Mouse (Mus musculus) embryonic facial prominence, embryonic 10.5 days (tissue): ENCODE results near the gene Tnfsf14. TPM values are rescaled to one million over a fixed set of nuclear protein-coding genes. Genes with fewer than 3 reads are reported as not detected.

Source experiments
- DNase-seq: peaks from one replicate; pipeline ENCODE4 v3.0.0-alpha.2; 2017; ENCODE audit warnings: low spot score
- H3K27ac ChIP-seq: fragments of 300-500 bp; sonication (generic); replicated peaks from 2 replicates; pipeline ENCODE4 v1.5.1; 2016; ENCODE audit warnings: mild to moderate bottlenecking
- H3K27me3 ChIP-seq: fragments of 300-500 bp; sonication (generic); replicated peaks from 2 replicates; pipeline ENCODE4 v1.6.1; 2016; ENCODE audit warnings: low read depth, mild to moderate bottlenecking; ENCODE audit not compliant: poor library complexity, severe bottlenecking
- H3K36me3 ChIP-seq: fragments of 300-500 bp; sonication (generic); replicated peaks from 2 replicates; pipeline ENCODE4 v1.6.1; 2016; ENCODE audit warnings: mild to moderate bottlenecking, moderate library complexity
- H3K4me1 ChIP-seq: fragments of 300-500 bp; sonication (generic); 2 replicates; pipeline ENCODE4 v1.6.1; 2016
- H3K4me3 ChIP-seq: fragments of 300-500 bp; sonication (generic); 2 replicates; pipeline ENCODE4 v1.5.1; 2016; ENCODE audit warnings: mild to moderate bottlenecking, moderate library complexity
- H3K9me3 ChIP-seq: fragments of 300-500 bp; sonication (generic); 2 replicates; pipeline ENCODE4 v1.6.1; 2016; ENCODE audit warnings: mild to moderate bottlenecking
- WGBS: fragments of 180-500 bp; shearing (Covaris S2); methylation state at CpG from one replicate; pipeline ENCODE4 v1.1.7; 2016; 5-methylcytosine and 5-hydroxymethylcytosine counted together
- polyA plus RNA-seq: library from polyadenylated mRNA; unstranded; fragments of >200 nt; fragmentation: Nextera tagmentation; extraction: Ambion mirVana; gene quantifications from 2 replicates; pipeline ENCODE4 v1.2.1, GENCODE M21; 2016

Tnfsf14 gene
- polyA plus RNA-seq, 1 experiment from 2014 or later: not detected

GRCm38 (mm10) chr17:57223313-57223712, 29.3 kb upstream of the Tnfsf14 start:
- 88% methylated on average over 9 of the region's 9 CpGs for WGBS
- Histone ChIP-seq H3K9me3 (no peaks in the 10 kb centered on the region), H3K4me3 (no peak overlapping the region), H3K36me3 (no peaks in the 10 kb centered on the region), H3K27ac (no peak overlapping the region), H3K27me3 (peaks cover 4% of the 10 kb centered on the region; the same call in 1 of the 2 replicates), H3K4me1 (no peaks in the 10 kb centered on the region)
- DNase-seq: no peak

DNA sequence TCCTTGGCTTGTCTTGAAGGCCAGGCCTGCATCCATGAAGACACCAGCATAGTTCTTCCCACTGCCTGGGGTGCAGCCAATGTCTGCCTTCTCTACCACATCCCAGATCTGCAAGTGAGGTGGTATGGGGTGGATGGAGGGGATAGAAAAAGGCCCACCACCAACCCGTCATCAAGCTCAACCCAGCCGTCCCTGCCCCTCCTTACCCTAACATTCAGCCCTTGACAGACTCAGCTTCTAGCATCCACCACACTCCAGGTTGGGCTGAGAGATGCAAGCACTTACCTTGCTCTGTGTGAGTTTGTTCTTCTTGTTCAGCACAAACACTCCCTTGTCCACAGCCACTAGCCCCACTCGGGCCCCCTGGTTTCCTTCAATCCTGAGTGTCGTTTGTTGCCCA, 27.9 kb upstream of the Tnfsf14 start:
- Histone ChIP-seq H3K36me3 (no peaks in the 10 kb centered on the region), H3K9me3 (no peaks in the 10 kb centered on the region), H3K27ac (no peak overlapping the region), H3K4me3 (no peak overlapping the region), H3K4me1 (no peaks in the 10 kb centered on the region), H3K27me3 (peaks cover 4% of the 10 kb centered on the region; the same call in 1 of the 2 replicates)
- WGBS: 75% methylated on average over 4 of the region's 4 CpGs
- DNase-seq: no peak

DNA sequence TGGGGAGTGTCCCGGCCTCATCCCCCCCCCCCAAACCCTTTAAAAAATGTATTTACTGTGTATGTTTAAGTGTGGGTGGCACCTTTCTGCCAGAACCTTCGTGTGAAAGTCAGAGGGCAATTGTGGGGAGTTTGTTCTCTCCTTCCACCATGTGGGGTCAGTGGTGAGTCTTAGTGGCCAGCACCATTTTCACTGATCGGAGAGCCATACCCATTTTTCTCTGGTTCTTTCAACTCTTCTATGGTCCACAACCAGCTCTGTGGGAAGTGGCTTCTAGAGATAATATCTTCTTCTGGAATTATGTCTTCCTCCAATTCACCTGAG, 25.9 kb upstream of the Tnfsf14 start:
- Histone ChIP-seq H3K9me3 (no peaks in the 10 kb centered on the region), H3K4me3 (no peak overlapping the region), H3K27ac (no peak overlapping the region), H3K36me3 (no peaks in the 10 kb centered on the region), H3K4me1 (no peaks in the 10 kb centered on the region), H3K27me3 (peaks cover 4% of the 10 kb centered on the region; the same call in 1 of the 2 replicates)
- WGBS: 24% methylated on average over 3 of the region's 3 CpGs
- DNase-seq: no peak

- peaks cover 4% of the 10 kb centered on the region; the same call in 1 of the 2 replicates for H3K27me3 ChIP-seq
- no peak overlapping the region for H3K27ac ChIP-seq
- WGBS: 21% methylated on average over 11 of the region's 11 CpGs
- no peaks in the 10 kb centered on the region for H3K4me1 ChIP-seq
- no peak overlapping the region for H3K4me3 ChIP-seq
- no peaks in the 10 kb centered on the region for H3K9me3 ChIP-seq
- peak; percentile 72 for DNase-seq
- no peaks in the 10 kb centered on the region for H3K36me3 ChIP-seq
These were observed 25.3 kb upstream of the Tnfsf14 start for GRCm38 (mm10) chr17:57219167-57219883.

- Histone ChIP-seq H3K4me1 (no peaks in the 10 kb centered on the region), H3K27ac (no peak overlapping the region), H3K27me3 (peaks cover 4% of the 10 kb centered on the region; the same call in 1 of the 2 replicates), H3K4me3 (no peak overlapping the region), H3K9me3 (no peaks in the 10 kb centered on the region), H3K36me3 (no peaks in the 10 kb centered on the region)
- WGBS: 77% methylated on average over 12 of the region's 12 CpGs
- DNase-seq: no peak
These were observed 24.4 kb upstream of the Tnfsf14 start for GRCm38 (mm10) chr17:57218335-57218900.

DNA sequence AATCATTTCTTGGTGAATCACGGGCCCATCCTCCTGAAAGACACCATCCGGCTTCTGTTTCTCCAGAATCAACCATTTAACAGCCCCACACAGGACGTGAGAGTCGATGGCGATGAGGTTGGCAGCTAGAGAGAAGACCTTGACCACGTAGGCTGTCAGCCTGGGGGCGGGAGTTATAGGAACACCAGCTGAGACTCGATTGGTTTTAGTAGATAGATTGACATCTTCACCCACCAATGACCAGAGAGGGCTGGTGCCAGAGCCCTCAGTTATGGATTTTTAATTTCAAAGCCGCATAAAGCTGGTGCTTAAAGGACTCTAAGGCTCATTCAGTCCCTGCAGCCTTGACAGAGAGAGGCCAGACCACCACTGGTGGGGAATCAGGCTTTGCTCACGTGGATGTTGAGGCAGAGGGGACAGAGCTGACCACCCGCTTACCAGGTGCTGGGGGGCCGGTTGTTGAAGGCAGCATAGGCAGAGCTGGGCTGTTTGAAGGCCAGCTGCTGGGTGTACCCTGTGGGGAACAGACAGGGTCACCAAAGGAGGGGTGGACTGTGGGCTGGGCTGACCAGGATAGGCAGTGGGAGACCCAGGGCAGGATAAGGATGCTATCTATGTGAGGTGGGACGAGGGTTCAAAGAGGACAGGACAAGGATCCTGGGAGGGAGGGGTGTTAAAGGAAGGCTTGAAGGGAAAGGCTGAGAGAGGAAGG, 20.9 kb upstream of the Tnfsf14 start:
- no peak overlapping the region for H3K4me3 ChIP-seq
- 47% methylated on average over 13 of the region's 13 CpGs for WGBS
- H3K36me3 ChIP-seq: no peaks in the 10 kb centered on the region
- H3K27ac ChIP-seq: no peak overlapping the region
- no peak for DNase-seq
- H3K4me1 ChIP-seq: no peaks in the 10 kb centered on the region
- no peaks in the 10 kb centered on the region; the same call in 1 of the 2 replicates for H3K27me3 ChIP-seq
- H3K9me3 ChIP-seq: no peaks in the 10 kb centered on the region

- DNase-seq: no peak
- no peaks in the 10 kb centered on the region for H3K9me3 ChIP-seq
- no peaks in the 10 kb centered on the region for H3K4me1 ChIP-seq
- no peak overlapping the region for H3K4me3 ChIP-seq
- no peaks in the 10 kb centered on the region; the same call in 1 of the 2 replicates for H3K27me3 ChIP-seq
- WGBS: 66% methylated on average over 9 of the region's 9 CpGs
- no peak overlapping the region for H3K27ac ChIP-seq
- no peaks in the 10 kb centered on the region for H3K36me3 ChIP-seq
These were observed 17.5 kb upstream of the Tnfsf14 start for GRCm38 (mm10) chr17:57211501-57211900.

DNA sequence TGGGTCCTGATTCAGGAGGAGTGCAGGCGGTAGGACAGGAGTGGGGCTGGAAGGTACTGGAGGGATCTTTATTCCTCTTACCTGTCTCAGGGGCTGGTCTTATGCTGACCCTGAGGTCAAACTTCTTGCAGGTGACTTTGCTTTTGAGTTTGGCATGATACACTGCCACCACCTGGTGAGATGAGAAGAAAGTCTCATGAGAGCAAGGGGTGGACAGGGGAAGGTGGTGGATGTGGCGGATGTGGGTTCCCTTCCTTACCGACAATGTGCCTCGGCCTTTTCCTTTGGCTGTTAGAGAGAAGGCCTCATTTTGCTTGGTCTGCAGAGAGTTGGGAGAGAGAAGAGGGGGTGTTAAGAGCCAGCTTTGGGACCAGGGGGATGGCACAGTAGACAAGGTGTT, 15.4 kb upstream of the Tnfsf14 start:
- Histone ChIP-seq H3K4me3 (no peak overlapping the region), H3K4me1 (no peaks in the 10 kb centered on the region), H3K27me3 (no peaks in the 10 kb centered on the region), H3K27ac (no peak overlapping the region), H3K9me3 (no peaks in the 10 kb centered on the region), H3K36me3 (no peaks in the 10 kb centered on the region)
- WGBS: 75% methylated on average over 4 of the region's 4 CpGs
- no peak for DNase-seq

- Histone ChIP-seq H3K27ac (no peak overlapping the region), H3K4me1 (no peaks in the 10 kb centered on the region), H3K4me3 (no peak overlapping the region), H3K36me3 (no peaks in the 10 kb centered on the region), H3K27me3 (no peaks in the 10 kb centered on the region), H3K9me3 (no peaks in the 10 kb centered on the region)
- 90% methylated on average over 3 of the region's 3 CpGs for WGBS
- no peak for DNase-seq
These were observed 14.0 kb upstream of the Tnfsf14 start for GRCm38 (mm10) chr17:57207938-57208337.

- DNase-seq: no peak
- 82% methylated on average over 10 of the region's 10 CpGs for WGBS
- H3K27me3 ChIP-seq: no peaks in the 10 kb centered on the region
- no peaks in the 10 kb centered on the region for H3K4me1 ChIP-seq
- H3K9me3 ChIP-seq: no peaks in the 10 kb centered on the region
- H3K4me3 ChIP-seq: no peak overlapping the region
- H3K27ac ChIP-seq: no peak overlapping the region
- H3K36me3 ChIP-seq: no peaks in the 10 kb centered on the region
These were observed 8.1 kb upstream of the Tnfsf14 start for GRCm38 (mm10) chr17:57201841-57202724.

DNA sequence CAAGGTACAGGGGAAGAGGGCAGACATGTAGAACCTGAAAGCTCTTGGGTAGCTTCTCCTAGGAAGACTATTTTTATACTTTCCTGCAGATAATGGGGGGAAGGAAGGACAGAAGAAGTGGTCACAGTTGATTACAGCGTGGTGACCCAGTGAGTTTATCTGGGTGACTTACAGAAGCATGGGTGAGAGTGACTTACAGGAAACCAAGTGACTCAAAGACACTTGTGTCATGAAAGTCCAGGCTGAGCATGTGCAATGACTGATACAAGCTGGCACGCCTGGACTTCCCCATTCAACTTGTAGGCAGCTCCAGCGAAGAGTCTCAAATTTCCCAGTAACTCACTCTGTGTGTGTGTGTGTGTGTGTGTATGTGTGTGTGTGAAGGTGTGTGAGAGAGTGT, 4.3 kb upstream of the Tnfsf14 start:
- Histone ChIP-seq H3K27me3 (no peaks in the 10 kb centered on the region), H3K27ac (no peak overlapping the region), H3K36me3 (no peaks in the 10 kb centered on the region), H3K4me1 (no peaks in the 10 kb centered on the region), H3K4me3 (no peak overlapping the region), H3K9me3 (no peaks in the 10 kb centered on the region)
- DNase-seq: no peak
- 81% methylated on average over 3 of the region's 3 CpGs for WGBS

GRCm38 (mm10) chr17:57195326-57196010, 1.5 kb upstream of the Tnfsf14 start:
- Histone ChIP-seq H3K27me3 (no peaks in the 10 kb centered on the region), H3K36me3 (no peaks in the 10 kb centered on the region), H3K4me1 (no peaks in the 10 kb centered on the region), H3K9me3 (no peaks in the 10 kb centered on the region), H3K27ac (no peak overlapping the region), H3K4me3 (no peak overlapping the region)
- 84% methylated on average over 8 of the region's 8 CpGs for WGBS
- DNase-seq: no peak
